Mouse (Mus musculus): Measurements from ENCODE around the gene Chrng. TPM values are rescaled to one million over a fixed set of nuclear protein-coding genes. Genes with fewer than 3 reads are reported as not detected.
A peak's percentile ranks its signal among the peaks of the same experiment; 100 is the strongest.

Gene Chrng
- polyA plus RNA-seq, 1 experiment from 2014 or later = 2.2 TPM

GRCm38 (mm10) chr1:87172316-87172715 lies 32.1 kb upstream of the Chrng start:
- Histone ChIP-seq H3K9ac (replicated peaks; ENCODE audit: low read length) (no peak overlapping the region), H3K9me3 (replicated peaks; ENCODE audit: control insufficient read depth, low read length) (no peaks in the 10 kb centered on the region), H3K27me3 (ENCODE audit: control insufficient read depth, insufficient read depth, low read length) (peaks cover 3% of the 10 kb centered on the region; the same call in 1 of the 2 replicates), H3K4me3 (ENCODE audit: low read depth, low read length) (no peak overlapping the region), H3K27ac (replicated peaks; ENCODE audit: low read depth, low read length) (no peak overlapping the region), H3K4me2 (ENCODE audit: low read depth, low read length) (no peak overlapping the region), H3K36me3 (replicated peaks; ENCODE audit: control insufficient read depth, insufficient read depth, low read depth, low read length) (no peaks in the 10 kb centered on the region), H3K4me1 (ENCODE audit: control insufficient read depth, insufficient read depth, low read length) (peaks cover 3% of the 10 kb centered on the region; the same call in 1 of the 2 replicates)
- DNase-seq (ENCODE audit: low spot score) (no peak), ATAC-seq (replicated peaks; ENCODE audit: insufficient number of reproducible peaks, low FRiP score, low TSS enrichment, low read depth) (no peak)
- WGBS = 47% methylated on average over 9 of the region's 9 CpGs

- peak; percentile 89 for DNase-seq (ENCODE audit: low spot score)
- Histone ChIP-seq H3K9me3 (replicated peaks; ENCODE audit: control insufficient read depth, low read length) (no peaks in the 10 kb centered on the region), H3K4me3 (ENCODE audit: low read depth, low read length) (no peak overlapping the region), H3K36me3 (replicated peaks; ENCODE audit: control insufficient read depth, insufficient read depth, low read depth, low read length) (no peaks in the 10 kb centered on the region), H3K27me3 (ENCODE audit: control insufficient read depth, insufficient read depth, low read length) (peaks cover 3% of the 10 kb centered on the region; the same call in 1 of the 2 replicates), H3K4me1 (ENCODE audit: control insufficient read depth, insufficient read depth, low read length) (peaks cover 3% of the 10 kb centered on the region; the same call in 1 of the 2 replicates), H3K9ac (replicated peaks; ENCODE audit: low read length) (peak overlapping the region; percentile 33; the same call in 1 of the 2 replicates), H3K27ac (replicated peaks; ENCODE audit: low read depth, low read length) (no peak overlapping the region), H3K4me2 (ENCODE audit: low read depth, low read length) (no peak overlapping the region)
- WGBS = 24% methylated on average over 27 of the region's 28 CpGs
- ATAC-seq (replicated peaks; ENCODE audit: insufficient number of reproducible peaks, low FRiP score, low TSS enrichment, low read depth) = peak; percentile 42; the same call in 1 of the 2 replicates
Observed at GRCm38 (mm10) chr1:87174006-87174955, 30.2 kb upstream of the Chrng start.

- H3K9ac ChIP-seq (replicated peaks; ENCODE audit: low read length) = no peak overlapping the region
- no peaks in the 10 kb centered on the region for H3K27me3 ChIP-seq (ENCODE audit: control insufficient read depth, insufficient read depth, low read length)
Observed at GRCm38 (mm10) chr1:87175852-87176292, 28.6 kb upstream of the Chrng start.

GRCm38 (mm10) chr1:87180896-87181295 lies 23.6 kb upstream of the Chrng start:
- DNase-seq (ENCODE audit: low spot score) = no peak
- Histone ChIP-seq H3K4me2 (ENCODE audit: low read depth, low read length) (no peak overlapping the region), H3K4me1 (ENCODE audit: control insufficient read depth, insufficient read depth, low read length) (no peaks in the 10 kb centered on the region; the same call in 1 of the 2 replicates), H3K27ac (replicated peaks; ENCODE audit: low read depth, low read length) (no peak overlapping the region), H3K9ac (replicated peaks; ENCODE audit: low read length) (no peak overlapping the region), H3K4me3 (ENCODE audit: low read depth, low read length) (no peak overlapping the region), H3K27me3 (ENCODE audit: control insufficient read depth, insufficient read depth, low read length) (peaks cover 21% of the 10 kb centered on the region), H3K9me3 (replicated peaks; ENCODE audit: control insufficient read depth, low read length) (no peaks in the 10 kb centered on the region), H3K36me3 (replicated peaks; ENCODE audit: control insufficient read depth, insufficient read depth, low read depth, low read length) (no peaks in the 10 kb centered on the region)
- 41% methylated on average over 5 of the region's 5 CpGs for WGBS
- no peak for ATAC-seq (replicated peaks; ENCODE audit: insufficient number of reproducible peaks, low FRiP score, low TSS enrichment, low read depth)

More at GRCm38 (mm10) chr1:87175852-87176292, 28.6 kb upstream of the Chrng start:
- peak; percentile 72 for DNase-seq (ENCODE audit: low spot score)
- Histone ChIP-seq H3K27ac (replicated peaks; ENCODE audit: low read depth, low read length) (no peak overlapping the region), H3K36me3 (replicated peaks; ENCODE audit: control insufficient read depth, insufficient read depth, low read depth, low read length) (no peaks in the 10 kb centered on the region), H3K4me3 (ENCODE audit: low read depth, low read length) (no peak overlapping the region), H3K4me2 (ENCODE audit: low read depth, low read length) (no peak overlapping the region; the same call in 1 of the 2 replicates), H3K9me3 (replicated peaks; ENCODE audit: control insufficient read depth, low read length) (no peaks in the 10 kb centered on the region), H3K4me1 (ENCODE audit: control insufficient read depth, insufficient read depth, low read length) (no peaks in the 10 kb centered on the region)
- 14% methylated on average over 11 of the region's 11 CpGs for WGBS
- peak; percentile 49 for ATAC-seq (replicated peaks; ENCODE audit: insufficient number of reproducible peaks, low FRiP score, low TSS enrichment, low read depth)

- H3K27me3 ChIP-seq (ENCODE audit: control insufficient read depth, insufficient read depth, low read length) = peaks cover 28% of the 10 kb centered on the region
Observed at GRCm38 (mm10) chr1:87183013-87183412, 21.4 kb upstream of the Chrng start, which contains the start of gene Prss56. Gene Prss56 (plus strand): TSS chr1:87183313.

GRCm38 (mm10) chr1:87183998-87184750 lies 20.3 kb upstream of the Chrng start:
- Histone ChIP-seq H3K27ac (replicated peaks; ENCODE audit: low read depth, low read length) (no peak overlapping the region), H3K9me3 (replicated peaks; ENCODE audit: control insufficient read depth, low read length) (no peaks in the 10 kb centered on the region), H3K9ac (replicated peaks; ENCODE audit: low read length) (no peak overlapping the region), H3K4me3 (ENCODE audit: low read depth, low read length) (no peak overlapping the region), H3K4me1 (ENCODE audit: control insufficient read depth, insufficient read depth, low read length) (no peaks in the 10 kb centered on the region; the same call in 1 of the 2 replicates), H3K27me3 (ENCODE audit: control insufficient read depth, insufficient read depth, low read length) (peaks cover 28% of the 10 kb centered on the region), H3K4me2 (ENCODE audit: low read depth, low read length) (no peak overlapping the region; the same call in 1 of the 2 replicates), H3K36me3 (replicated peaks; ENCODE audit: control insufficient read depth, insufficient read depth, low read depth, low read length) (no peaks in the 10 kb centered on the region)
- peak; percentile 54 for DNase-seq (ENCODE audit: low spot score)
- 27% methylated on average over 15 of the region's 15 CpGs for WGBS
- ATAC-seq (replicated peaks; ENCODE audit: insufficient number of reproducible peaks, low FRiP score, low TSS enrichment, low read depth) = no peak

More at GRCm38 (mm10) chr1:87183013-87183412, 21.4 kb upstream of the Chrng start, which contains the start of gene Prss56:
- ATAC-seq (replicated peaks; ENCODE audit: insufficient number of reproducible peaks, low FRiP score, low TSS enrichment, low read depth) (no peak), DNase-seq (ENCODE audit: low spot score) (no peak)
- Histone ChIP-seq H3K4me3 (ENCODE audit: low read depth, low read length) (no peak within 1 kb of the TSS), H3K9me3 (replicated peaks; ENCODE audit: control insufficient read depth, low read length) (no peaks in the 10 kb centered on the region), H3K4me1 (ENCODE audit: control insufficient read depth, insufficient read depth, low read length) (no peaks in the 10 kb centered on the region; the same call in 1 of the 2 replicates), H3K4me2 (ENCODE audit: low read depth, low read length) (no peak within 1 kb of the TSS), H3K9ac (replicated peaks; ENCODE audit: low read length) (no peak within 1 kb of the TSS), H3K27ac (replicated peaks; ENCODE audit: low read depth, low read length) (no peak within 1 kb of the TSS), H3K36me3 (replicated peaks; ENCODE audit: control insufficient read depth, insufficient read depth, low read depth, low read length) (no peaks in the 10 kb centered on the region)
- WGBS = 55% methylated on average over 9 of the region's 9 CpGs

GRCm38 (mm10) chr1:87184751-87185139 lies 19.7 kb upstream of the Chrng start:
- Histone ChIP-seq H3K36me3 (replicated peaks; ENCODE audit: control insufficient read depth, insufficient read depth, low read depth, low read length) (no peaks in the 10 kb centered on the region), H3K27ac (replicated peaks; ENCODE audit: low read depth, low read length) (no peak overlapping the region), H3K9ac (replicated peaks; ENCODE audit: low read length) (no peak overlapping the region), H3K4me3 (ENCODE audit: low read depth, low read length) (no peak overlapping the region), H3K9me3 (replicated peaks; ENCODE audit: control insufficient read depth, low read length) (no peaks in the 10 kb centered on the region), H3K4me1 (ENCODE audit: control insufficient read depth, insufficient read depth, low read length) (no peaks in the 10 kb centered on the region; the same call in 1 of the 2 replicates), H3K4me2 (ENCODE audit: low read depth, low read length) (no peak overlapping the region; the same call in 1 of the 2 replicates), H3K27me3 (ENCODE audit: control insufficient read depth, insufficient read depth, low read length) (peaks cover 28% of the 10 kb centered on the region)
- DNase-seq (ENCODE audit: low spot score) (peak; percentile 68), ATAC-seq (replicated peaks; ENCODE audit: insufficient number of reproducible peaks, low FRiP score, low TSS enrichment, low read depth) (no peak)
- WGBS = 12% methylated on average over 20 of the region's 20 CpGs

Measured in embryonic facial prominence, embryonic 11.5 days (tissue).